Mouse (Mus musculus): ENCODE measurements around the gene Gm20696.

GRCm38 (mm10) chr6:99436371-99436770 is 230.2 kb downstream of the Gm20696 start:
- TF ChIP-seq ZNF384 (IDR thresholded peaks at IDR 0.05; ENCODE audit: low read depth, low read length): no peak
- no peak for TF ChIP-seq TCF12 (IDR thresholded peaks at IDR 0.05; ENCODE audit: low read depth, low read length)
- TF ChIP-seq POLR2A (IDR thresholded peaks at IDR 0.05; ENCODE audit: low read depth, low read length): no peak
